In the genomic region with DNA sequence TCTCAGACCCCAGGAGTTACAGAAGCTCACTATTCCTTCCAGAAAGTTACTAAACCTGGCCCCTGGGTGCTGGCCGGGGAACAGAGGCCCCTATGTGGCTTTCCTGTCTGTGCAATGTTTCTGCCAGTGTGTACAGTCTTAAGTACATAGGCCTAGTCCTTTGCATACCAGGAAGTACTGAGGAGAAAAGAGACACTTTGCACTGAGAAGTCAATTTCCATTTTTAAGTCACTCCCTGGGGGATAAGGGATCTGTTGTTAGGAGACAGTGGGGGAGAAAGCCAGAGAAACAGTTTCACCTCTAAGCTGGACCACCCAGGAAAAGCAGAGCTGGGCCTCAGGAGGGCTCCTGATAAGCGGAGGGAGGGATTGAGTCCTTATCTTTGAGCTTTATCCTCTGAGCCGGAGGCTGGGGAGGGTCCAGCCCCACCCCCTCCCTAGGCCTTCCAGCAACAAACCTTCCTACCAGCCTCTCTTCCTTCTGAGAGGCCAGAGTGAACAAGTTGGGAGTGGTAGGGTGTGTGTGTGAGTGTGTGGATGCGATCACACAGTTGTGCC, we compare ENCODE assay signal across 11 mouse cellular contexts.
DNase-seq lines count a peak whose midpoint lies in the region; ATAC-seq lines count a peak whose summit lies in the region.
"Had no signal": no experiment of that assay in that cellular context is flagged by ENCODE, and none has a peak within 500 bp of the region (broad histone marks: within the 10 kb centered on the region; RNA-seq: fewer than 3 reads in every experiment).

No protein-coding gene starts in this region.

- peak overlapping the region; percentile 28; the same call in 1 of the 2 replicates for H3K9ac ChIP-seq in kidney, embryonic 14.5 days (ENCODE audit: low read depth, low read length)
- H3K9ac ChIP-seq in liver, embryonic 11.5 days (ENCODE audit: low read depth, low read length), result no peak overlapping the region

- no peak overlapping the region for H3K4me3 ChIP-seq in kidney, embryonic 14.5 days (ENCODE audit: low read length)
- H3K4me3 ChIP-seq in liver, embryonic 11.5 days (ENCODE audit: low read depth, low read length), result no peak overlapping the region

- peak overlapping the region; percentile 56; the same call in 1 of the 2 replicates for H3K27ac ChIP-seq in kidney, embryonic 14.5 days (ENCODE audit: low read depth, low read length)
- peak overlapping the region; percentile 54 for H3K27ac ChIP-seq in liver, embryonic 11.5 days (ENCODE audit: low read depth, low read length)

- no peaks in the 10 kb centered on the region for H3K27me3 ChIP-seq in kidney, embryonic 14.5 days (ENCODE audit: control insufficient read depth, insufficient read depth, low read length)
- H3K27me3 ChIP-seq in liver, embryonic 11.5 days (replicated peaks; ENCODE audit: control insufficient read depth, insufficient read depth, low read length), result no peaks in the 10 kb centered on the region

- H3K4me1 ChIP-seq in kidney, embryonic 14.5 days (ENCODE audit: control insufficient read depth, insufficient read depth, low read length), result peaks cover 32% of the 10 kb centered on the region
- H3K4me1 ChIP-seq in liver, embryonic 11.5 days (replicated peaks; ENCODE audit: control insufficient read depth, insufficient read depth, low read length), result peaks cover 32% of the 10 kb centered on the region

- H3K36me3 ChIP-seq in kidney, embryonic 14.5 days (ENCODE audit: control insufficient read depth, insufficient read depth, low read length), result peaks cover 22% of the 10 kb centered on the region
- H3K36me3 ChIP-seq in liver, embryonic 11.5 days (ENCODE audit: control insufficient read depth, insufficient read depth, low read length), result no peaks in the 10 kb centered on the region; the same call in 1 of the 2 replicates

- DNase-seq in kidney, adult 9 months, result no peak
- DNase-seq in CD4-positive helper T cell, adult 2 months (ENCODE audit: low read depth, low spot score), result peak; percentile 27
- peak; percentile 55 for DNase-seq in WW6 (ENCODE audit: low read depth, low spot score)
- no peak for DNase-seq in liver, embryonic 11.5 days (ENCODE audit: low spot score)
- DNase-seq in embryo, embryonic 9.5 days (ENCODE audit: extremely low spot score), result no peak
- no peak for DNase-seq in layer of hippocampus, postnatal 36 days
- no peak for DNase-seq in left cerebral cortex, adult 8-10 months (ENCODE audit: low spot score in 2 of 2)
- DNase-seq: cerebellum, adult 8-10 months; heart, adult 18-20 months; retina, postnatal 1 day had no signal

- ATAC-seq in kidney, embryonic 14.5 days (ENCODE audit: low FRiP score, low TSS enrichment), result no peak
- ATAC-seq in liver, embryonic 11.5 days (replicated peaks; ENCODE audit: low FRiP score), result no peak

- 62% methylated on average over 4 of the region's 4 CpGs for WGBS in kidney, embryonic 14.5 days
- WGBS in liver, embryonic 11.5 days, result 7% methylated on average over 4 of the region's 4 CpGs

- H3K4me2 ChIP-seq in kidney, embryonic 14.5 days (replicated peaks; ENCODE audit: low read depth, low read length), result no peak overlapping the region
- peak overlapping the region; percentile 43 for H3K4me2 ChIP-seq in liver, embryonic 11.5 days

- no peaks in the 10 kb centered on the region for H3K9me3 ChIP-seq in kidney, embryonic 14.5 days (ENCODE audit: control insufficient read depth, low read length)
- no peaks in the 10 kb centered on the region for H3K9me3 ChIP-seq in liver, embryonic 11.5 days (ENCODE audit: control insufficient read depth, low read length)

Comparison
In these comparisons a context has a peak if more than half of its experiments do, and no peak if none do; other contexts are left out.
1. DNase-seq: peak in CD4-positive helper T cell, adult 2 months (single experiment) and WW6 (single experiment); none in kidney, adult 9 months (single experiment), liver, embryonic 11.5 days (single experiment), embryo, embryonic 9.5 days (single experiment), layer of hippocampus, postnatal 36 days (0 of 2) and left cerebral cortex, adult 8-10 months (0 of 2).